Mouse (Mus musculus): ENCODE measurements around the gene Mettl7b. TPM values are rescaled to one million over a fixed set of nuclear protein-coding genes. Genes with fewer than 3 reads are reported as not detected.

The Mettl7b gene
- polyA plus RNA-seq, 1 experiment from 2014 or later = 5.5 TPM

- DNase-seq (ENCODE audit: low spot score) = no peak
These were observed 40.8 kb downstream of the Mettl7b start for GRCm38 (mm10) chr10:128919966-128920365.

GRCm38 (mm10) chr10:128919203-128919631 is 41.6 kb downstream of the Mettl7b start:
- no peak for DNase-seq (ENCODE audit: low spot score)

- DNase-seq (ENCODE audit: low spot score) = no peak
These were observed 42.5 kb downstream of the Mettl7b start for GRCm38 (mm10) chr10:128918246-128918645.

GRCm38 (mm10) chr10:128917400-128917799 is 43.4 kb downstream of the Mettl7b start:
- no peak for DNase-seq (ENCODE audit: low spot score)

- DNase-seq (ENCODE audit: low spot score) = no peak
These were observed 44.1 kb downstream of the Mettl7b start for GRCm38 (mm10) chr10:128916665-128917064.

- peak; percentile 32 for DNase-seq (ENCODE audit: low spot score)
These were observed 45.2 kb downstream of the Mettl7b start for GRCm38 (mm10) chr10:128915550-128915949.

- no peak for DNase-seq (ENCODE audit: low spot score)
These were observed 47.1 kb downstream of the Mettl7b start for GRCm38 (mm10) chr10:128913696-128914095.

- peak; percentile 85 for DNase-seq (ENCODE audit: low spot score)
These were observed 47.6 kb downstream of the Mettl7b start for GRCm38 (mm10) chr10:128913219-128913618.

- DNase-seq (ENCODE audit: low spot score) = no peak
These were observed 48.0 kb downstream of the Mettl7b start for GRCm38 (mm10) chr10:128912791-128913190.

- no peak for DNase-seq (ENCODE audit: low spot score)
These were observed 48.5 kb downstream of the Mettl7b start for GRCm38 (mm10) chr10:128912268-128912667.

- DNase-seq (ENCODE audit: low spot score) = no peak
These were observed 49.4 kb downstream of the Mettl7b start for GRCm38 (mm10) chr10:128911430-128911829.

- no peak for DNase-seq (ENCODE audit: low spot score)
These were observed 50.5 kb downstream of the Mettl7b start for GRCm38 (mm10) chr10:128910066-128910841.

- no peak for DNase-seq (ENCODE audit: low spot score)
These were observed 51.2 kb downstream of the Mettl7b start for GRCm38 (mm10) chr10:128909567-128910028.

- no peak for DNase-seq (ENCODE audit: low spot score)
These were observed 51.9 kb downstream of the Mettl7b start for GRCm38 (mm10) chr10:128908778-128909448.

Other genes with a start within 250 kb of the Mettl7b start
- gene Dgka, start 216.1 kb downstream of the Mettl7b start, polyA plus RNA-seq (2015; fragmentation: Nextera tagmentation; extraction: Ambion mirVana) = 135 and 136 TPM in 2 replicates
- gene Pym1, start 213.1 kb downstream of the Mettl7b start, polyA plus RNA-seq (2015; fragmentation: Nextera tagmentation; extraction: Ambion mirVana) = 74.7 and 79.2 TPM in 2 replicates
- gene Mmp19, start 170.1 kb downstream of the Mettl7b start, polyA plus RNA-seq (2015; fragmentation: Nextera tagmentation; extraction: Ambion mirVana) = 0.48 and 0.67 TPM in 2 replicates
- 32.5 and 32.8 TPM in 2 replicates for gene Dnajc14, start 156.9 kb downstream of the Mettl7b start, polyA plus RNA-seq (2015; fragmentation: Nextera tagmentation; extraction: Ambion mirVana)
- 6.0 and 6.6 TPM in 2 replicates for gene Tmem198b, start 156.6 kb downstream of the Mettl7b start, polyA plus RNA-seq (2015; fragmentation: Nextera tagmentation; extraction: Ambion mirVana)
- 186 and 199 TPM in 2 replicates for gene Sarnp, start 143.7 kb downstream of the Mettl7b start, polyA plus RNA-seq (2015; fragmentation: Nextera tagmentation; extraction: Ambion mirVana)
- 102 and 113 TPM in 2 replicates for gene Ormdl2, start 139.3 kb downstream of the Mettl7b start, polyA plus RNA-seq (2015; fragmentation: Nextera tagmentation; extraction: Ambion mirVana)
- 2.3 and 3.0 TPM in 2 replicates for gene Gdf11, start 69.3 kb downstream of the Mettl7b start, polyA plus RNA-seq (2015; fragmentation: Nextera tagmentation; extraction: Ambion mirVana)
- 172 and 183 TPM in 2 replicates for gene Cd63, start 60.0 kb downstream of the Mettl7b start, polyA plus RNA-seq (2015; fragmentation: Nextera tagmentation; extraction: Ambion mirVana)
- 6.3 and 7.1 TPM in 2 replicates for gene Rdh5, start 38.1 kb downstream of the Mettl7b start, polyA plus RNA-seq (2015; fragmentation: Nextera tagmentation; extraction: Ambion mirVana)
- gene Bloc1s1, start 37.0 kb downstream of the Mettl7b start, polyA plus RNA-seq (2015; fragmentation: Nextera tagmentation; extraction: Ambion mirVana) = 251 and 253 TPM in 2 replicates
- 2.4 and 2.5 TPM in 2 replicates for gene Itga7, start 27.2 kb downstream of the Mettl7b start, polyA plus RNA-seq (2015; fragmentation: Nextera tagmentation; extraction: Ambion mirVana)
- gene Olfr9, start 28.4 kb upstream of the Mettl7b start, polyA plus RNA-seq (2015; fragmentation: Nextera tagmentation; extraction: Ambion mirVana) = not detected in 2 replicates
- gene Olfr763, start 49.8 kb upstream of the Mettl7b start, polyA plus RNA-seq (2015; fragmentation: Nextera tagmentation; extraction: Ambion mirVana) = not detected in 2 replicates
- gene Olfr764-ps1, start 78.9 kb upstream of the Mettl7b start, polyA plus RNA-seq (2015; fragmentation: Nextera tagmentation; extraction: Ambion mirVana) = not detected in 2 replicates
- gene Olfr765, start 89.0 kb upstream of the Mettl7b start, polyA plus RNA-seq (2015; fragmentation: Nextera tagmentation; extraction: Ambion mirVana) = not detected in 2 replicates
- gene Olfr766-ps1, start 108.0 kb upstream of the Mettl7b start, polyA plus RNA-seq (2015; fragmentation: Nextera tagmentation; extraction: Ambion mirVana) = not detected in 2 replicates
- gene Olfr767, start 121.9 kb upstream of the Mettl7b start, polyA plus RNA-seq (2015; fragmentation: Nextera tagmentation; extraction: Ambion mirVana) = not detected in 2 replicates
- not detected in 2 replicates for gene Olfr768, start 138.4 kb upstream of the Mettl7b start, polyA plus RNA-seq (2015; fragmentation: Nextera tagmentation; extraction: Ambion mirVana)
- not detected in 2 replicates for gene Olfr769, start 156.9 kb upstream of the Mettl7b start, polyA plus RNA-seq (2015; fragmentation: Nextera tagmentation; extraction: Ambion mirVana)
- gene Olfr770, start 178.0 kb upstream of the Mettl7b start, polyA plus RNA-seq (2015; fragmentation: Nextera tagmentation; extraction: Ambion mirVana) = not detected in 2 replicates
- not detected in 2 replicates for gene Olfr771, start 203.8 kb upstream of the Mettl7b start, polyA plus RNA-seq (2015; fragmentation: Nextera tagmentation; extraction: Ambion mirVana)
- not detected in 2 replicates for gene Olfr772, start 216.9 kb upstream of the Mettl7b start, polyA plus RNA-seq (2015; fragmentation: Nextera tagmentation; extraction: Ambion mirVana)
- gene Olfr773, start 226.4 kb upstream of the Mettl7b start, polyA plus RNA-seq (2015; fragmentation: Nextera tagmentation; extraction: Ambion mirVana) = not detected in 2 replicates

Measured in thymus, postnatal 0 days (tissue).